Mouse (Mus musculus): ENCODE data around the gene Brd2.
A peak's percentile ranks its signal among the peaks of the same experiment; 100 is the strongest.

Brd2 gene

GRCm38 (mm10) chr17:34130073-34130947 lies 7.9 kb upstream of the Brd2 start:
- DNase-seq, result no peak

GRCm38 (mm10) chr17:34128944-34129791 lies 6.7 kb upstream of the Brd2 start:
- DNase-seq, result peak; percentile 44 to 57

GRCm38 (mm10) chr17:34128264-34128937 lies 6.0 kb upstream of the Brd2 start:
- DNase-seq, result peak in 1 of 2 experiments; percentile 59

GRCm38 (mm10) chr17:34127475-34127874 lies 5.0 kb upstream of the Brd2 start:
- DNase-seq, result peak; percentile 48 to 65

- no peak for DNase-seq
Measured at GRCm38 (mm10) chr17:34126826-34127420, 4.5 kb upstream of the Brd2 start.

- no peak for DNase-seq
Measured at GRCm38 (mm10) chr17:34124649-34125048, 2.2 kb upstream of the Brd2 start.

- no peak for DNase-seq
Measured at GRCm38 (mm10) chr17:34123518-34123917, 1.1 kb upstream of the Brd2 start.

GRCm38 (mm10) chr17:34123111-34123510 lies 677 bp upstream of the Brd2 start:
- DNase-seq, result no peak

GRCm38 (mm10) chr17:34121879-34122187 lies 601 bp downstream of the Brd2 start:
- no peak for DNase-seq

- peak; percentile 59 to 68 for DNase-seq
Measured at GRCm38 (mm10) chr17:34121172-34121878, 1.1 kb downstream of the Brd2 start.

GRCm38 (mm10) chr17:34120814-34121171 lies 1.6 kb downstream of the Brd2 start:
- peak; percentile 74 to 80 for DNase-seq

- DNase-seq, result peak; percentile 74 to 82
Measured at GRCm38 (mm10) chr17:34120180-34120723, 2.2 kb downstream of the Brd2 start.

- DNase-seq, result peak; percentile 98 to 99
Measured at GRCm38 (mm10) chr17:34119249-34120179, 2.9 kb downstream of the Brd2 start, which contains the start of gene H2-DMa. TSS of gene H2-DMa (plus strand) at chr17:34119541.

GRCm38 (mm10) chr17:34118873-34119248 lies 3.6 kb downstream of the Brd2 start:
- no peak for DNase-seq

GRCm38 (mm10) chr17:34118113-34118872 lies 4.1 kb downstream of the Brd2 start:
- peak; percentile 65 to 68 for DNase-seq

- DNase-seq, result no peak
Measured at GRCm38 (mm10) chr17:34117421-34118112, 4.9 kb downstream of the Brd2 start.

- DNase-seq, result no peak
Measured at GRCm38 (mm10) chr17:34116736-34117370, 5.6 kb downstream of the Brd2 start.

- DNase-seq, result no peak
Measured at GRCm38 (mm10) chr17:34114114-34114513, 8.3 kb downstream of the Brd2 start.

- no peak for DNase-seq
Measured at GRCm38 (mm10) chr17:34110309-34110708, 12.1 kb downstream of the Brd2 start.

All from thymus, adult 18-20 months (tissue).